Mouse (Mus musculus) left cerebral cortex, postnatal 25 days (tissue): ENCODE results near the gene Acot6. TPM values are rescaled to one million over a fixed set of nuclear protein-coding genes. Genes with fewer than 3 reads are reported as not detected.
"Not testable (repeated sequence)": the region's sequence is repeated elsewhere in the genome, so short reads cannot be mapped to it uniquely, and the experiment has no call there.

Source experiments
- DNase-seq, 2 experiments: peaks; one replicate each; pipeline ENCODE4 v3.0.0; 2022; ENCODE audit warnings: low spot score in 2 of 2, mixed read lengths in 1 of 2
- intact Hi-C: fragments of 180-260 bp; cut with DNase I; formaldehyde crosslinking; loops from one replicate; pipeline ENCODE4 v1.15.1; 2025
- total RNA-seq, 2 experiments: library from RNA; stranded (reverse); gene quantifications; 2 replicates each; pipeline ENCODE4 v1.2.3; 2021

Acot6 gene
- total RNA-seq, result 1 to 10 TPM; 3.7 to 3.9 TPM

DNA sequence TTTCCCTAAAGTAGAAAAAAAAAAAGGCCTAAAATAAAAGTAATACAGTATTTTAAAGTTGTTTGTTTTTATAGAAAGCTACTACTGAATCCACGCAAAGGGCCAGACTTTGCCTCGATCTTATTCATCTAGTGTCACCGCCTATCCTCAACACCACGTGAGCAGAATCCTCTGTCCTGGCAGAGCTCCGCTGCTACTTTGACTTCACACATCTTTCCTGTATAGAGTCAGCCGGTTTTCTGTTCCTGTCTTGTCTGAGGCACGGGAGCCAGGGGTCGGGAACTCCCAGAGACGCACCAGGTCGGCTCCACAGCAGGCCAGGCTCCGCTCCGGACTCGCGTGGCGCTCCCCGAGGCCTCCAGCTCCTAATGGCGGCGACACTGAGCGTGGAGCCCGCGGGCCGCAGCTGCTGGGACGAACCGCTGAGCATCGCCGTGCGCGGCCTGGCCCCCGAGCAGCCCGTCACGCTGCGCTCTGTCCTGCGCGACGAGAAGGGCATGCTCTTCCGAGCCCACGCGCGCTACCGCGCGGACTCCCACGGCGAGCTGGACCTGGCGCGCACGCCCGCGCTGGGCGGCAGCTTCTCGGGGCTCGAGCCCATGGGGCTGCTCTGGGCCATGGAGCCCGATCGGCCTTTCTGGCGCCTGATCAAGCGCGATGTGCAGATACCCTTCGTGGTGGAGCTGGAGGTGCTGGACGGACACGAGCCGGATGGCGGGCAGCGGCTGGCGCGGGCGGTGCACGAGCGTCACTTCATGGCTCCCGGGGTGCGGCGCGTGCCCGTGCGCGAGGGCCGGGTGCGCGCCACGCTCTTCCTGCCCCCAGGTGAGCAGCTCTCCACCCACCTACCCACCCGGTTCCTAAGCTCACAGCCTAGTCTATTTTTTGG lies at the start of gene Acot6:
Gene Acot6, plus strand, starts transcription at position 51 of the 889 bp plus-strand sequence.
- peak; percentile 48 to 57 for DNase-seq
- intact Hi-C loops, result not testable (repeated sequence)

GRCm38 (mm10) chr12:84050744-84051143 lies 49.7 kb upstream of the Acot6 start:
- intact Hi-C loops, DNase-seq: not testable (repeated sequence)

GRCm38 (mm10) chr12:84051937-84052474 lies 48.4 kb upstream of the Acot6 start, which contains the start of gene Acot3:
Gene Acot3 (plus strand): TSS chr12:84052144.
- intact Hi-C loops, result no loop called here
- no peak for DNase-seq

DNA sequence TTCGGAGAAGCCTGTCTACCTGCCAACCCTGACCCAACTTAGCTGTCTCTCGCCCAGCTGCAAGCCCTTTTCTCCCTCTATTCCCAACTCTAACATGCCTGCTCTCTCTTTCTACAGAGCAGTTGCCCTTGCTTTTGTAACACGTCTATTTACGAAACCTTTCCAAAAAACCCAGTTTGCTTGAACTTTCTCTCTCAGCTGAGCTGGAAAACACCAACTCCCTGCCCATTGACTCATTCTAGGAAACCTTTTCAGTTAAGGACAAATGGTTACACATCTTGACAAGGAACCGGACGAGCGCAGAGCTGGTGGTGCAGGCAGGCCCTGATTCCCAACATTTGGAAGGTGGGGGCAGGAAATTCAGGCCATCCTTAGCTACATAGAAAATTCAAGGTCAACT lies 47.8 kb upstream of the Acot6 start:
- intact Hi-C loops, result no loop called here
- DNase-seq, result no peak

DNA sequence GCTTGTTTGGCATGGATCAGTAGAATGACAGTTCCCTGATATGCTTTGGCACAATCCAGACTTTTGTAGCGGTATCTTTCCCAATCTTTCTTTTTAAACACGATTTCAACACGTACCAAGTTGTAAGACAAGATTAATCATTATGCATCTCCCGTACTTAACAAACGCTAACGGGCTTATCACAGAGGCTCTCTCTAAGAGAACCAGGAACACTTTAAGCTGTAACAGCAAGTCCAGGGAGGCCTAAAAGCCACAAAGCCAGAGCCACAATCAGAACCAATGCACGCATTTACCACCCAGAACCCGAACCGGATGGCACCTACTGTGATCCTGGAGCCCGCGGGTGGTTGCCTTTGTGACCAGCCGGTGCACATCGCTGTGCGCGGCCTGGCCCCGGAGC lies 47.3 kb upstream of the Acot6 start:
- intact Hi-C loops, result no loop called here
- no peak for DNase-seq

- peak in 1 of 2 experiments; percentile 21 for DNase-seq
- intact Hi-C loops, result no loop called here
Observed at GRCm38 (mm10) chr12:84053679-84054391, 46.6 kb upstream of the Acot6 start.

DNA sequence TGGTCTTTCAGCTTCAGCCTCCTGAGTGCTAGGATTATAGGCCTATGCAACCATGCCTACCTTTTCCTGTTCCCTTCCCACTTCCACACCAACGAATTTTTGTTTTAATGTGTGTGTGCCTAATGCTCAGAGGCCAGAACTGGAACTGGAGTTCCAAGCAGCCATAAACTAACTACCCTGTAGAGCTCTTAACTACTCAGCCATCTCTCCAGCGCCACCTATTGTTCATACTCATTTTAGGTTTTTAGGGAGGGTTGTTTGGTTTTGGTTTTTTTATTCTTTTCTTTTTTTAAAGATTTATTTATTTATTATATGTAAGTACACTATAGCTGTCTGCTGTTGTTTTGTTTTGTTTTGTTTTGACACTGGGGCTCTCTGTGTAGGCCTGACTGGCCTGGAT lies 39.5 kb upstream of the Acot6 start:
- intact Hi-C loops, result loop anchor here (5.0 kb wide), 1 partner anchor 349 kb away; no protein-coding TSS in a partner anchor
- DNase-seq, result peak in 1 of 2 experiments; percentile 21

- no peak for DNase-seq
- intact Hi-C loops, result loop anchor here (5.0 kb wide), 1 partner anchor 350 kb away; no protein-coding TSS in a partner anchor
Observed at GRCm38 (mm10) chr12:84062336-84062735, 38.1 kb upstream of the Acot6 start.

DNA sequence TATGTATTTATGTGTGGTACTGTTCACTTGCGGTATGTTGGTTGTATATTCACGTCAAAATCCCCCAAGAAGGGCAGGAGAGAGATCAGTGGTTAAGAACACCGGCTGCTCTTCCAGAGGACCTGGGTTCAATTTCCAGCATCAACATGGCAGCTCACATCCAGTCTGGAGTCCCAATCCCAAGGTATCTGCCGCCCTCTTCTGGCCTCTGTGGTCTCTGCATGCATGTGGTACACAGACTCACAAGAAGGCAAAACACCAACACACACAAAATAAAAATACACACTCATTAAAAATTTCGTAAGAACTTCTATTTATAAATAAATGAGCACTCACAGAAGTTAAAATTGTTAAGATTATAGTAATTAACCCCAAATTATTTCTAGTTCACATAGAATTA lies 37.2 kb upstream of the Acot6 start:
- DNase-seq, result no peak
- intact Hi-C loops, result loop anchor here (5.0 kb wide), 1 partner anchor 351 kb away; no protein-coding TSS in a partner anchor

DNA sequence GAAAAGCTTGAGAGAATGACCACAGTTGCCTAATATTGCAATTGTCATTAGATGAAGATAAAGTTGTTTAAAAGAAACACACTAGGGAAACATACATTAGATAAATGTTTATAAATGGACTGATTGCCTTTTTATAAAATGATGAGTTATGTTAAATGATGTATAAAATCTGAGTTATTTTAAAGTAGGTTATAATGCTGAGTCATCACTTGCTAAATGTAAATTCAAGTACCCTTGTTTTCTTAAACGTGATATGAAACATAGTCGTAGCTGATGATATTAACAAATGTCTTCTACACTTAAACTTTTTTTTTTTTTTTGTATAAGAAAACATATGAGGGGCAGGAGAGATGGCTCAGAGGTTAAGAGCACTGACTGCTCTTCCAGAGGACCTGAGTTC lies 36.6 kb upstream of the Acot6 start:
- intact Hi-C loops, result loop anchor here (5.0 kb wide), 1 partner anchor 352 kb away; no protein-coding TSS in a partner anchor
- no peak for DNase-seq

- DNase-seq, result no peak
- intact Hi-C loops, result loop anchor here (5.0 kb wide), 1 partner anchor 352 kb away; no protein-coding TSS in a partner anchor
Observed at GRCm38 (mm10) chr12:84064621-84065020, 35.8 kb upstream of the Acot6 start.

DNA sequence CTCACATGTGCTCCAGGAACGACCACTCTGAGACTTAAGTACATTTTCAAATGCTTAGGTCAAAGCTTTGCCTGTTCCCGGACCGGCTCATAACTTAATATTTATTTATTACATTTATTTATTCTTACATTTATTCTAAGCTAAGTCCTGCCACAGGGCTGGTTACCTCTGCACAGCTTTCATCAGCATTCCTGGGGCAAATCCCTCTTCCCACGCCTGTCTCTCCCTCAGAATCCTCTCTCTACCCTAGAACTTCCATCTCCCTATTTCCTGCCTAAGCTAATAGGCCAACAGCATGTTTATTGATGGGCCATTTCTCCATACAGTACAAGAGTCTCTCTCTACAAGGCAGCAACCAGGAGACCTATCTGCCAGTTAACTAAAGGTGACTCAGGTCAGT lies 32.7 kb upstream of the Acot6 start:
- no peak for DNase-seq
- intact Hi-C loops, result no loop called here

GRCm38 (mm10) chr12:84068296-84068695 lies 32.2 kb upstream of the Acot6 start:
- DNase-seq, result no peak
- intact Hi-C loops, result no loop called here

DNA sequence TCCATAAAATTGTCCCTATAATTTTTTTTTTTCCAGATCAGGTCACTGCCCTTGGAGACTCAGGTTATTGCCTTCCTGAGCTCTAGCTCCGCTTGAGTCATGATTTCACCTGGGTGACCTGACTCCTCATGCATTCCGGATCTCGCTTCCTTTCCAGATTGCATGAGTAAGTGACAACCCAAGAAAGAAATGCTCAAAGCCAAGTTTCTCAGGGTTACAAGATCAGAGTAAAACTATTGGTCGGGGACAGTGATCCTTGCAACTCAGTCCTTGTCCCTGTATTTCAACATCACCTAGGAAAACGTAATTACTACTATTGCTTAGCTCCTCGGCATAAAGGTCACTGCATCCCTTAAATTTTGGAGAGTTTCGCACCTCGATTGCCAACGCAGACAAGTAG lies 31.5 kb upstream of the Acot6 start, which contains the start of gene Acot5:
Gene Acot5, plus strand, starts transcription at position 340 of the 400 bp plus-strand sequence.
- intact Hi-C loops, result no loop called here
- no peak for DNase-seq

GRCm38 (mm10) chr12:84069582-84069981 lies 30.9 kb upstream of the Acot6 start:
- intact Hi-C loops, result not testable (repeated sequence)
- DNase-seq, result peak; percentile 43 to 50

- intact Hi-C loops, result no loop called here
- DNase-seq, result peak; percentile 45 to 86
Observed at GRCm38 (mm10) chr12:84071696-84072095, 28.8 kb upstream of the Acot6 start.

GRCm38 (mm10) chr12:84077371-84077990 lies 23.0 kb upstream of the Acot6 start:
- intact Hi-C loops, result no loop called here
- no peak for DNase-seq

DNA sequence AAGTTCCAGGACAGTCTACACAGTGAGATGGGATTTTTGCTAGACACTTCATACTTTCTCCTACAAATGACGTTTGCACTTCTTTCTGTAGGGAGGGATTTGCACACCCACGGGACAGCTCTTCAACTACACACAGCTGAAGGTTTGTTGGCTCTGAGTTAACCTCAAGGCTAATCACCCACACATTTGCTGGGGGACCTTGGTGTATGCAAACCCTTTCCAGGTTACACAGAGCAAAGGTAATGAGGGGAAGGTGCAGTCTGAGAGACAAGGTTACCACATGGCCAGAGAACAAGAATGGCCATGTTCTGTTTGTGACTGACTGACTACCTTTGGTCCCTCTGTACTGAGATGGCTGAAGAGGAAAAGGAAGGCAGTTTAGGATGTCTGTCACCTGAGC lies 16.6 kb upstream of the Acot6 start:
- DNase-seq, result no peak
- intact Hi-C loops, result no loop called here

DNA sequence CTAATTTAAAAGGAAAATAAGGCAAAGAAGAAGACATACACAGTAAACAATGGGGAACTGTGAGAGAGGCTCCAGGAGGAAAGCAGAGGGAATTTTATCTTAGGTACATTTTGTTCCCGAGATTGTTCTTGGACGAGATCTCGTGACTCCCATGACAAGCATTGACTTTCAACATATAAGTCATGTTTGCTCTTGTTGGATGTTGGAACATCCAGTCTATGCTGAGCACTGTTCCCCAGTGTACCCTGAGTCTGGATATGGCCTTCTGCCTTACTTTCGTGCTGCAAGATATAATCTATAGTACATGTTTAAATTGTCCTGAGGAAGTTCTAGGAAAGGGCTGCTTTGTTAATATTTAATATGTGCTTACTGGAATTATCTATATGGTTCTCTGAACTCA lies 15.9 kb upstream of the Acot6 start:
- intact Hi-C loops, result no loop called here
- DNase-seq, result no peak

DNA sequence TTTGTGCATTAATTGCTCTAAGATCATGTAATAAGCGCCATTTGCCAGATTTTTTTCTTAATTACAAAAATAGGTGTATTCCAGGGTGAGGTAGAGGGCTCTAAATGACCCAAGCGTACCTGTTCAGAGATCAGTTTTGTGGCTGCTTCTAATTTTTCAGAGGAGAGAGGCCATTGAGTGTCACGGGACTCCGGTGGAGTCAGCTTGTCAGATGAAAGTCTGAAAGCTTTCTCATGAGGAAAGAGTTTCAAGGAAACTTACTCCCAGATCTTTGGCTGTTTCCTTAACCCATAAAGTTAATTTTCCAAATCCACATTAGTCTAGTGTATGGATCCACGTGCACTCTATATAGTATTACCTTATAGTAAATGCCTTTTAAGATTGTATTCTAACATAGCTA lies 5.8 kb upstream of the Acot6 start:
- DNase-seq, intact Hi-C loops: not testable (repeated sequence)
